Mouse (Mus musculus) spleen, adult 18-20 months (tissue): ENCODE results near the gene Scly.

Source experiments
- DNase-seq, 2 experiments: peaks; one replicate each; pipeline ENCODE4 v3.0.0; 2022; ENCODE audit warnings: mixed read lengths in 2 of 2

The Scly gene

DNA sequence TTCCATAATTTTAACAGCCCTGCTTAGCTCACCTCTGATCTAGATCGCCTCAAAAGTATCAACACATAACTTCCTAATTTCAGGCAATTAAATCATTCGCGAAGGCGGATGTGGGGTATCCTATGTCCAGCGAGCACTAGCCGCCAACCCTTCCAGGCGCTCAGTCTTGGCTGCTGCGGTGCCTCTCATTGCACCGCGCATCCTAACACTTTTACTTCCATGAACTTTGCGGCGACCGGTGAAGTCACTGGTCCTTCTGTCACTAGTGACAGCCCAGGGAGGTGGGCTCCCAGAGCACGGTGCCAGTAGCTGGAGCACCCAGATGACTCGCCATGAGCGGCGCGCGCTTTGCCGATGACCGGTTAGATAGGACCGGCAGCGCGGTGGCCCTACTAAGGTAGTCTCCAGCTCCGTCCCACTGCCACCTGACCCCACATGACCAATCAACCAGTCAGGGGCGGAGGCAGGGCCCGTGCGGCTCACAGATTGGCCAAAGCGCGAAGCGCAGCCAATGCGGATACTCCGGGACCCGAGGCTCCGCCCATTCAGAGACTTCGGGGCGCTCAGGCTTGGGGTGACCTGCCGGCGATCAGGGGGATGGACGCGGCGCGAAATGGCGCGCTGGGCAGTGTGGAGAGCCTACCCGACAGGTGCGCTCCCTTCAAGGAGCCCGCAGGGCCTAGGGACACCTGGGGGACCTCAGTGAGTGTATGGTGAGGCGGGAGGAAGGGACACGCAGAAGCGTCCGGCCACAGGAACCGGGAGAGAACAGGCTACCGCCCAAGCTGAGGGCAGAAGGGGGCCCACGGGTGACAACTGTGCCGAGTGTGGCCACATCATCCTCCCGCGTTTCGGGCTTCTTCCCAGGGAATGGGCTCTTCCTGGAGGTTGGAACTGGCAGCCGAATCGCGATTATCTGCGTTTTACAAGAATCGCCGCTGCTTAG, at the start of gene Scly:
Gene Scly (plus strand): TSS at position 540 of the 946 bp plus-strand sequence.
- DNase-seq = peak; percentile 89 to 91

- no peak for DNase-seq
Observed at GRCm38 (mm10) chr1:91248970-91249369, 49.2 kb upstream of the Scly start.

DNA sequence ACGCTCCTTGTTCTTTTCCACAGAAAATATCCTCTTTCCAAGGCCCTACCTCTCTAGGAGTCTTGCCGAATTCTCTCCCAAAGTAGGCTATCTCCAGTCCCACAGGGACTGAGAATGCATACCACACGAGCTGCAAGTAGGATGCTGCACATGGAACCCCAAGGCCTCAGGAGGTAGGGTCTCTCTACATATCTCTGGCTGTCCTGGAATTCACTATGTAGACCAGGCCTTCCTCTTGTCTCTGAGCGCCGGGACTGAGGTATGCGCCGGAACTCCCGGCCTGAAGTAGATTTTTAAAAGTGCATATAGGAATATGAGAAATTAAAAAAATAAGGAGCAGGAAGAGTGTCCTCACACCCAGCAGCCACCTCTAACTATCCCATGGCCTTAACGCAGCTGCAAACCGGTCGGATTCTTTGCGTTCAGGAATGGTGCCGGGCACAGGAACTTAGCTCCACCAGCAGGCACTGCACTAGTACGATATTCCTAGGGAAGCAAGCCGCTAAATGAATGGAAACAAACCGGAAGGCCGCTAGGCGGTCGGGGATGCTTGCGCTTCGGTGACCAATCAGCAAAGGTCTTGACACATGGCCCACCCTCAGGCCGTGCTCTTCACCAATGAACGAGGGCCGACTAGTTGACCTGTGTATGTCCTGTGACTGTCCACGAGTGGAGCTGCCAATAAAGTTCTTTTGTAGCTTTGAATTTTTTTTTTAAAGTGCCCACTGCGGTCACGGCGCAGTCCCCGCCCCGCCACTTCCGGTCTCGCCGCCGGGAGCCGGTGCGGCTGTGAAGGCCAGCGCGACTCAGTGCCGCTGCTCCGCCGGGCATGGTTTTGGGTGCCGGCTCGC, 48.3 kb upstream of the Scly start, which contains the start of gene Ube2f:
Gene Ube2f (plus strand): TSS at position 741 of the 851 bp plus-strand sequence.
- DNase-seq = peak; percentile 80 to 84

GRCm38 (mm10) chr1:91250415-91251147, 47.6 kb upstream of the Scly start:
- peak; percentile 26 to 32 for DNase-seq

DNA sequence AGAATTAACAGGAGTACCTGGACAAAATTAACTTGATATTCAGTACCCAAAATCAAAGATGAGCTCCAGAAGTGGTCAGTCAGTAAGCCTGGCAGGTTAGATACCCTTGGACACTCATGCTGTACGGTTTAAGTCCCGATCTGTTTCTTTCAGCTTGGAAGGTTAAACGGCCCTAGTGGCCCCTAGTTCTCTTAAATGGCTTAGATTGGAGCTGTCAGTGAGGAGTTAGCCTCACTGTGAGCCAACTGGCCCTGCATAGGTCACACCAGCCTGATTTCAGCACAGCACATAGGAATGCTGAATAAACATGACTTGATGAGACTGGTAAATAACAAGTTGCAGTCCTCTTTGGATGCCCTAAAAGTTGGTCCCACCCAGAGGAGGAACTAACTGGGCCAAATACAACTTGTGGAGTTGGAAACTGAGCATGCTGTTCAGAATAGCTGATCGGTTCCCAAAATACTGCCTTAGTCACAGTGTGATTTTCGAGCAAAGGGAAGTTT, 46.9 kb upstream of the Scly start:
- DNase-seq = peak in 1 of 2 experiments; percentile 6

DNA sequence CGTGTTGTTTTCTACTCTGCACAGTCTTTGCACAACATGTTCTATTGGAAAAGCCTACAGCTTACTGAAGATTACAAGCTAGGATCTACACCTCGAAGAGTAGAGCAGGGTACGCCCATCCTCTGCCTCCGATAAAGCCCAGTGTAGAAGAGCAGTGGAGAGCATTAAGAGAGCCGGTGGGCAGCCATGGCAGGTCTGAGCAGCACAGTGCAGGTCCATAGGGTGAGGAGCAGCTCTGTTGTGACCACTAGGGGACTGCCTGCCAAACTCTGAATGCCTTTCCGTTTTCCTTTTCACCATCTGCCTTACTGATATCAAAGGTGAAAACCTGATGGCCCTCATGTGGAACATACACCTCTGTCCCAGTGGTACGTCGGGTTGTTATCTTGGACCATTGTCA, 46.2 kb upstream of the Scly start:
- DNase-seq = peak in 1 of 2 experiments; percentile 18

GRCm38 (mm10) chr1:91257918-91258317, 40.2 kb upstream of the Scly start:
- no peak for DNase-seq

GRCm38 (mm10) chr1:91259794-91260193, 38.3 kb upstream of the Scly start:
- DNase-seq = no peak

DNA sequence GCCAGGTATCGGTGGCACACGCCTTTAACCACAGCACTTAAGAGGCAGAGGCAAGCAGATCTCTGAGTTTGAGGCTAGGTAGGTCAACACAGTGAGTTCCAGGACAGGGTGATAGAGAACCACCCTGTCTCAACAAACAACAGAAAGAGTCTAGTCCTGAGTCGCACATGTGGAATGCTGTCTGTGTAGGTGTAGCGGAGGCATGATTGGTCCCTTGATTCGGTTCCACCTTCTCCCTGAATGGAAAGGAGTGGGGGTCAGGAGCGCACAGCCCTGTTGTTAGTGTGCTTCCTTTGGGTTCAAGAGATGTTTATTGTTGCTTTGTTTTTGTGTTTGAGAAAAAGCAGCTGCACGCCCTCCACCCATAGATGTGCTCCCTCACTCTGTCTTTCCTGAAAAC, 35.6 kb upstream of the Scly start:
- no peak for DNase-seq

DNA sequence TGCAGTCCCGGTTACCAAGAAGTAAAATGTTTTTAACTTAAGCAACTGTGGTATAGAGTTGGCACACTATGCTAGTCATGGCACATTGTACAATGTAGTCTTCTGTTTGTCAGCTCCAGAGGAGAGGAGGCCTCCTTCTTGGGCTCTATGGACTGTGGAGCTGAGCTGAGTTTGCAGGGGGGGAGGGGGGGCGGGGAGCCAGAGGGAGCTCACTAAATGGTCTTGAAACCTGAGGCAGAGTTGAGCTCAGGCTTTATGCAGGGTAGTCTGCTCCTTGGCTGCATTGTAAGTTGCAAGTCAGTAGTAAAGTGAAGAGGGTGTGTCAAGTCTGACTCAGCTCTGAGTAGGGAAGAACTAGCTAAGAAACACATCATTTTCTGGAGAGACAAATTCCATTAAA, 25.9 kb upstream of the Scly start:
- no peak for DNase-seq

DNA sequence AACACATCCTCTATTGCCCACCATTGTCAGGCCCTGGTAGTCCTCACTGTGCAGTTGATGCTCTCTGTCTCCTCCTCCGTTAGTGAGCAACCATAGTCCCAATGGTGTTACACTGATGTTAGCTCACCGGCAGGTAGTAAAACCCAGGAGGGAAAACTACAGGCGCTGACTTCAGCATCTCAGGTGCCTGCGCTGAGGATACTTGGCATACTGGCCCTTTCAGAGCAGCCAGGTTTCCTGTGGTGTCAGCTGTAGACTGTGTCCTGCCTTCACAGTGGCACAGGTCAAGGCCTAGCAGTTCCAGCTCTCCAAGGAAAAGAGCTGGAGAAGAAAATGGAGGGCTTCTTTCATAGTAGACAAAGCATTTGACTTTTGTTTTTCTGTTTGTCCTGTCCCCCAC, 21.6 kb upstream of the Scly start:
- DNase-seq = no peak

- no peak for DNase-seq
Observed at GRCm38 (mm10) chr1:91277480-91277879, 20.7 kb upstream of the Scly start.

- DNase-seq = no peak
Observed at GRCm38 (mm10) chr1:91278410-91279119, 19.6 kb upstream of the Scly start.

DNA sequence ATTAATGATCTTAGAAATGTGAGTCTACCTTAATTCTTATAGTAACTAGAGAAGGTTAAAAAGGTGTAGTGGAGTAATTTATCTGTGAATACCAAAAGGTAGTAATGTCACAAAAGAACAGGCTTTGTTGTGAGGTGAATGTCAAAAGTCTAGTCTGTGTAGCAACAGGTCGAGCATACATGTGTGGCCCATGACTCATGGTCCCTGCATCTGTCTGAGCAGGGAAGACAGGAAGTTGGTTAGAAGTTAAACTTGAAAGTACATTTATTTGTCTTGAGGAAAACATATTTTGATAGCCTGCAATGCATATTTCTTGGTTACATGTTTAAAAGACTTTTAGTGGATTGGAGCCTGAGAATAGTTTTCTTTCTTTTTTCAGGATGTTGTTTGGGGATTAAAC, 19.0 kb upstream of the Scly start:
- no peak for DNase-seq

DNA sequence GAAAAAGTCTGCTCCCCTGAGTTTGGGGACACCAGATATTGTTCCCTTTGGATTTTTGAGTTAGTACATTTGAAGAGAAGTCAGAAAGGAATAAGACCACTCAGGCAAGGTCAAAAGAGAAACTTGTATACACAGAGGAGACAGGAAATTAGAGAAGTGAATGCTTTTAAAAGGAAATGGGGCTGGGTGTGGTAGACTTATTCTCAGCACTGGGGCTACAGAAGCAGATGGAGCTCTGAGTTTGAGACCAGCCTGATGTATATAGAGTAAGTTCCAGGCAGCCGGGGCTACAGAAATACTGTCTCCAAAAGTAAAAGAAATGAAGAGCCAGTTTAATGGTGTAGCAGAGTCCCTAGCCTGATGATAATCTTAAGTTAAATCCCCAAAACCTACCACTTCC, 15.6 kb upstream of the Scly start:
- DNase-seq = no peak

- DNase-seq = no peak
Observed at GRCm38 (mm10) chr1:91289375-91289774, 8.8 kb upstream of the Scly start.

DNA sequence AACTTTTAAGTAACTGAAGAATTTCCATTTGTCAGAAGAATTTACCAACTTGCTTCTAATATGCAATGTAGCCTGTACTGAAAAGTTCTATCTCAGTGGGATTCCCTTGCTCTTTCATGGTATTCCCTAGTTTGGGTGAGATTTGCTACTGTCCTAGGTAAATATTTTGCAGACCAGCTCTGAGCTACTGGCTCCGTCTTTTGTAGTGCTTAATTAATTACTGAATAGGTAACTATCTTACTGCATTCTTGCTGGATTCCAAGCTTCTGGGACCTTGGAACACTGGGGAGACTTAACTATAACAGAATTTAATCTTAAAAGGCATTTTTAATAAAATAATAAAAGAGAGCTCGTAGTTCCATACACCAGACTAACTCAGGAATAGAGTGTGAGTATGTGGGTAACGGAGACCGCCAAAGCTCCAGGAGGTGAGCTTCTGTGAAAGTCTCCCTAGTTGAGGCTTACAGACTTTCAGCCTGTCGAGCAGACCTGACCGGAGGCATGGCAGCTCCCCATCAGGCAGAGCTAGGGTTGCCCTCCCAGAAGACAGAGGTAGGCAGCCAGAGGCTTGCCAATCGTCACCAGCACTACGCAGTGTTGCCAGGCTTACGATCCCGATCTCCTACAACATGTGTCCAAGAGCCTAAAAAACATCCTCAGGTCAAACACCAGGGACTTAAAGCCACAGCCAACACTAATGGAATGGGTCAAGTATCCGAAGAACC, 5.9 kb upstream of the Scly start:
- no peak for DNase-seq

DNA sequence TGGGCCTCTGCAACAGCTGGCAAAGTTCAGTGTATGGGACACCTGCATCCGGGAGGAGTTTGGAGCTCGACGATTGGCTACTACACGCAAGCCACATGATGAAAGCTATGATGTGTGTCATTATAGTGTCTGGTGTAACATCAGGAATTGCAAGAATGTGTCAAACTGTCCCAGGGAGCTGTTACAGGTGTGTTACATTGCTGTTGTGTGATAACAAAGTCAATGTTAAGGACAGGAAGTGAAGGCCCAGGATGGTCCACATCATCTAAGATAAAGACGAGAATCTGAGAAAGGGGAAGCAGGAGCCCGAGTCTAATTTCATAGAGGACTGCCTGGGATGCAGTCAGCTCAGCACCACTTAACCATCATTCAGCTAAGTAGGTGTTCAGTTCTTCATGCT, 2.6 kb upstream of the Scly start:
- no peak for DNase-seq

DNA sequence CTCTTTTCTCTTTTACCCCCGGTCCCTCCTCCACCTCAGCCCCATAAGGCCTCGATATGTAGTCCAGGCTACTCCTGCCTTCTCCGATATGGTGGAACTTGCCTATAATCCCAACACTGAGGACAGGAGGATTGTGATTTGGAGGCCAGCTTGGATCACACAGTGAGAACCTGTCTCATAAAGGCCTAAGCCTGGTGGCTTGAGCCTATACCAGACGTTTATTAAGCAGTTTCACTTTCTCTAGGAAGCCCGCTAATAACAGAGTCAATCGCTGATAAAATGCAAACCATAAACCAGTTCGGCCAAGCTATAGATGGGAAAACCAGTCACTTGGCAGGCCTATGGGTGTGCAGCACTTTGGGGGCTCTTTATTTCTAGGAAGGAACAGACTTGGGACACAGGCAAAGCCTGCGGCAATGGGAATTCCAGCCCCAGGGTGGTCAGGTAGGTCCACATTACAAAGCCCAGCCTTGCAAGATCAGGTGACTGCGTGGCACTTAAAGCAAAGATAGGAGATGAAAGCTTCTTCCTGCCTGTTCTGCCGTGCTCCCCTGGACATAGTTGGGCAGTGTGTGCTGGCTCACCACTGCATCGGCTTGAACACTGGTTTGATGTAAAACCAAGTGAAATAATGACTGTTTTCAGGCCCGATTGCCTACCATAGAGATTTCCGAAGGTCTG, 1.0 kb downstream of the Scly start:
- no peak for DNase-seq

- DNase-seq = no peak
Observed at GRCm38 (mm10) chr1:91299707-91300426, 1.7 kb downstream of the Scly start.
